Mouse (Mus musculus) heart, adult 2 months (tissue): ENCODE results near the gene Chst3.

Source experiments
- CTCF ChIP-seq: fragments of 200-600 bp; IDR thresholded peaks from 2 replicates; pipeline ENCODE4 v1.8.1; 2022; ENCODE audit warnings: antibody characterized with exemption, mild to moderate bottlenecking, moderate library complexity
- POLR2A ChIP-seq: fragments of 200-500 bp; IDR thresholded peaks from 2 replicates; pipeline ENCODE4 v1.6.1; 2011; ENCODE audit warnings: mild to moderate bottlenecking, low read depth, low read length, control low read depth; ENCODE audit not compliant: insufficient read depth

- TF ChIP-seq POLR2A (no peak), CTCF (no peak)
Observed at GRCm38 (mm10) chr10:60193532-60194423, 25.3 kb downstream of the Chst3 start.
